Mouse (Mus musculus): ENCODE data around the gene Shroom3.

Shroom3 gene

GRCm38 (mm10) chr5:92994309-92994708 lies 311.1 kb downstream of the Shroom3 start:
- in situ Hi-C loops (cut with MseI, MboI): no loop called here

GRCm38 (mm10) chr5:92994861-92995260 lies 311.6 kb downstream of the Shroom3 start:
- in situ Hi-C loops (cut with MseI, MboI): no loop called here

- in situ Hi-C loops (cut with MseI, MboI): no loop called here
Observed at GRCm38 (mm10) chr5:92997428-92998120, 314.3 kb downstream of the Shroom3 start.

- in situ Hi-C loops (cut with MseI, MboI): no loop called here
Observed at GRCm38 (mm10) chr5:92998494-92999016, 315.3 kb downstream of the Shroom3 start.

GRCm38 (mm10) chr5:93000060-93000459 lies 316.8 kb downstream of the Shroom3 start:
- in situ Hi-C loops (cut with MseI, MboI): no loop called here

GRCm38 (mm10) chr5:93000774-93001757 lies 317.8 kb downstream of the Shroom3 start:
- in situ Hi-C loops (cut with MseI, MboI): no loop called here

- in situ Hi-C loops (cut with MseI, MboI): no loop called here
Observed at GRCm38 (mm10) chr5:93002615-93003014, 319.4 kb downstream of the Shroom3 start.

GRCm38 (mm10) chr5:93005229-93005814 lies 322.1 kb downstream of the Shroom3 start:
- in situ Hi-C loops (cut with MseI, MboI): no loop called here

GRCm38 (mm10) chr5:93005815-93006341 lies 322.6 kb downstream of the Shroom3 start:
- in situ Hi-C loops (cut with MseI, MboI): no loop called here

- in situ Hi-C loops (cut with MseI, MboI): no loop called here
Observed at GRCm38 (mm10) chr5:93008256-93008655, 325.0 kb downstream of the Shroom3 start.
